Comparison of ENCODE assay signal across 23 mouse cellular contexts in genomic region chr13:70653457-70653856, GRCm38 (mm10). TPM values are rescaled to one million over a fixed set of nuclear protein-coding genes. Genes with fewer than 3 reads are reported as not detected.
A peak's percentile ranks its signal among the peaks of the same experiment; 100 is the strongest.
DNase-seq lines count a peak whose midpoint lies in the region; ATAC-seq and TF ChIP-seq lines count a peak whose summit lies in the region.
"Had no signal": no experiment of that assay in that cellular context is flagged by ENCODE, and none has a peak within 500 bp of the region (broad histone marks: within the 10 kb centered on the region; RNA-seq: fewer than 3 reads in every experiment).

No protein-coding gene starts in this region.

- H3K9me3 ChIP-seq in heart, embryonic 10.5 days, result no peaks in the 10 kb centered on the region
- H3K9me3 ChIP-seq in lung, embryonic 14.5 days (ENCODE audit: low read depth, low read length), result no peaks in the 10 kb centered on the region
- H3K9me3 ChIP-seq: embryonic facial prominence, embryonic 12.5 days; midbrain, embryonic 15.5 days; neural tube, embryonic 13.5 days had no signal

- DNase-seq in heart, embryonic 10.5 days (ENCODE audit: low spot score), result no peak
- DNase-seq in heart, postnatal 25 days (ENCODE audit: low spot score), result no peak
- DNase-seq in kidney, adult 2 months, result peak; percentile 56
- no peak for DNase-seq in kidney, adult 18-20 months
- peak; percentile 24 for DNase-seq in lung, embryonic 14.5 days
- DNase-seq in lung, adult 18-20 months, result no peak
- peak; percentile 29 to 55 for DNase-seq in kidney, postnatal 25 days
- DNase-seq in right cerebral cortex, postnatal 25 days, result no peak
- DNase-seq: B cell, adult 2 months; cerebellum, adult 18-20 months; cerebellum, postnatal 14 days; gastrocnemius, postnatal 36 days; layer of hippocampus, adult 9-11 months; retina, postnatal 1 day had no signal

- no peaks in the 10 kb centered on the region for H3K27me3 ChIP-seq in heart, embryonic 10.5 days (ENCODE audit: insufficient read depth, poor library complexity, severe bottlenecking)
- 0 out of 2 replicates have a peak, but pooled peaks cover 1% of the 10 kb centered on the region for H3K27me3 ChIP-seq in kidney, adult 2 months (replicated peaks; ENCODE audit: control insufficient read depth, insufficient read depth, low read length)
- H3K27me3 ChIP-seq in lung, embryonic 14.5 days (ENCODE audit: insufficient read depth, low read length), result no peaks in the 10 kb centered on the region
- H3K27me3 ChIP-seq: CH12.LX; embryonic facial prominence, embryonic 12.5 days; midbrain, embryonic 15.5 days; neural tube, embryonic 13.5 days; Patski had no signal

- no peaks in the 10 kb centered on the region for H3K36me3 ChIP-seq in heart, embryonic 10.5 days
- no peaks in the 10 kb centered on the region for H3K36me3 ChIP-seq in kidney, adult 2 months (ENCODE audit: control insufficient read depth, insufficient read depth, low read length)
- H3K36me3 ChIP-seq in lung, embryonic 14.5 days (ENCODE audit: insufficient read depth), result no peaks in the 10 kb centered on the region
- H3K36me3 ChIP-seq: embryonic facial prominence, embryonic 12.5 days; G1E; midbrain, embryonic 15.5 days; neural tube, embryonic 13.5 days had no signal

- no peak for ATAC-seq in lung, embryonic 14.5 days (ENCODE audit: insufficient read depth)
- ATAC-seq: inflammation-experienced regulatory T-cells, adult 6 months; midbrain, embryonic 15.5 days had no signal

- no peak overlapping the region for H3K4me3 ChIP-seq in heart, embryonic 10.5 days
- no peak overlapping the region for H3K4me3 ChIP-seq in kidney, adult 2 months (ENCODE audit: insufficient read depth, low read depth, low read length)
- no peak overlapping the region for H3K4me3 ChIP-seq in lung, embryonic 14.5 days (ENCODE audit: low read depth, low read length)
- H3K4me3 ChIP-seq: embryonic facial prominence, embryonic 12.5 days; left cerebral cortex, adult 2 months; midbrain, embryonic 15.5 days; neural tube, embryonic 13.5 days had no signal

- intact Hi-C loops in heart, postnatal 25 days (cut with DNase I), result no loop called here

- peaks cover 36% of the 10 kb centered on the region for H3K4me1 ChIP-seq in heart, embryonic 10.5 days
- peaks cover 3% of the 10 kb centered on the region; the same call in 1 of the 2 replicates for H3K4me1 ChIP-seq in kidney, adult 2 months (ENCODE audit: control insufficient read depth, insufficient read depth, low read length)
- H3K4me1 ChIP-seq in lung, embryonic 14.5 days (ENCODE audit: insufficient read depth), result peaks cover 16% of the 10 kb centered on the region
- H3K4me1 ChIP-seq: midbrain, embryonic 15.5 days; neural tube, embryonic 13.5 days had no signal

- 65% methylated on average over 2 of the region's 2 CpGs for WGBS in heart, embryonic 10.5 days
- WGBS in kidney, adult 2 months, result 60% methylated on average over 2 of the region's 2 CpGs
- 66% methylated on average over 2 of the region's 2 CpGs for WGBS in lung, embryonic 14.5 days

- no peak for TF ChIP-seq POLR2A in kidney, adult 2 months (IDR thresholded peaks at IDR 0.05; ENCODE audit: low read depth, low read length)

- no peak overlapping the region for H3K9ac ChIP-seq in lung, embryonic 14.5 days
- H3K9ac ChIP-seq: embryonic facial prominence, embryonic 12.5 days; hindbrain, embryonic 14.5 days; midbrain, embryonic 15.5 days; neural tube, embryonic 13.5 days had no signal

- no peak for TF ChIP-seq CTCF in kidney, adult 2 months (conservative IDR thresholded peaks at IDR 0.05; ENCODE audit: insufficient read depth, insufficient read length, low read depth, low read length)
- TF ChIP-seq CTCF in lung, embryonic 14.5 days (IDR thresholded peaks at IDR 0.05; ENCODE audit: low read depth), result no peak

- H3K27ac ChIP-seq in heart, embryonic 10.5 days, result peak overlapping the region; percentile 75; the same call in 1 of the 2 replicates
- no peak overlapping the region for H3K27ac ChIP-seq in kidney, adult 2 months (ENCODE audit: insufficient read depth, low read depth, low read length)
- no peak overlapping the region; the same call in 1 of the 2 replicates for H3K27ac ChIP-seq in lung, embryonic 14.5 days (ENCODE audit: low read depth)
- H3K27ac ChIP-seq: hindbrain, embryonic 14.5 days; left cerebral cortex, adult 2 months; midbrain, embryonic 15.5 days; neural tube, embryonic 13.5 days had no signal

- no peak overlapping the region for H3K4me2 ChIP-seq in lung, embryonic 14.5 days
- H3K4me2 ChIP-seq: embryonic facial prominence, embryonic 12.5 days; hindbrain, embryonic 14.5 days; midbrain, embryonic 15.5 days; neural tube, embryonic 13.5 days had no signal

RNA-seq across cellular contexts. Expression of gene Ice1, which starts 16.0 kb away (rescaled TPM):
- 16.8 and 20.3 TPM in 2 replicates for polyA plus RNA-seq in heart, embryonic 10.5 days (2016; fragmentation: Nextera tagmentation; extraction: Ambion mirVana)
- 10 to 100 TPM; 27.0 to 27.7 TPM for total RNA-seq in heart, postnatal 25 days (2021)
- 15.4 and 17.1 TPM in 2 replicates for polyA plus RNA-seq in kidney, adult 2 months (2012; rRNA removed)
- polyA plus RNA-seq in lung, embryonic 14.5 days (2014; fragmentation: Nextera tagmentation; extraction: Ambion mirVana), result 28.2 and 31.8 TPM in 2 replicates

Comparison
In these comparisons a context has a peak if more than half of its experiments do, and no peak if none do; other contexts are left out.
1. DNase-seq: peak in kidney, adult 2 months (single experiment), lung, embryonic 14.5 days (single experiment) and kidney, postnatal 25 days (2 of 2); none in heart, embryonic 10.5 days (single experiment), heart, postnatal 25 days (single experiment), kidney, adult 18-20 months (single experiment), lung, adult 18-20 months (0 of 2) and right cerebral cortex, postnatal 25 days (single experiment).